Mouse (Mus musculus): ENCODE data around the gene Slc22a17.
A peak's percentile ranks its signal among the peaks of the same experiment; 100 is the strongest.
"Not testable (repeated sequence)": the region's sequence is repeated elsewhere in the genome, so short reads cannot be mapped to it uniquely, and the experiment has no call there.

Gene Slc22a17

GRCm38 (mm10) chr14:54912886-54913285, at the start of gene Slc22a17:
Gene Slc22a17, minus strand, starts transcription at chr14:54913132.
- DNase-seq = peak; percentile 74

DNA sequence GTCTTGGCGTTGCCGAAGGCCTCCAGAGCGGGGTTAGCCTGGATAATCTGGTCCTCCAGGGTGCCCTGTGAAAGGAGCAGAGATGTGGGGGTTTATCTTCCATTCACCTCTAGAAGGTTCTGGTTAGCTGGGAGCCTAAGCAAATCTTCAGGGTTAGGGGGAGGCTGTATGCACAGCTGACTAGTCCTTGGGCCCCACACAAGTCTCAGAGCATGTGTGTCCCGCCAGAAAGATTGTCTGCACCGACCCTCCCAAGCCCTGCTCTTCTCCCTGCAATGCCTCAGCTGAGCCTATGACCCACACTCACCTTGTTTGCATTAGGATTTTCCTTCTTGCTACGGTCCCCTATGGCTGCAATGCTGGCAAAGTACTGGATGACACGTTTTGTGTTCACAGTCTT, 49.8 kb upstream of the Slc22a17 start:
- no peak for DNase-seq

- no peak for DNase-seq
Observed at GRCm38 (mm10) chr14:54961487-54961886, 48.6 kb upstream of the Slc22a17 start.

DNA sequence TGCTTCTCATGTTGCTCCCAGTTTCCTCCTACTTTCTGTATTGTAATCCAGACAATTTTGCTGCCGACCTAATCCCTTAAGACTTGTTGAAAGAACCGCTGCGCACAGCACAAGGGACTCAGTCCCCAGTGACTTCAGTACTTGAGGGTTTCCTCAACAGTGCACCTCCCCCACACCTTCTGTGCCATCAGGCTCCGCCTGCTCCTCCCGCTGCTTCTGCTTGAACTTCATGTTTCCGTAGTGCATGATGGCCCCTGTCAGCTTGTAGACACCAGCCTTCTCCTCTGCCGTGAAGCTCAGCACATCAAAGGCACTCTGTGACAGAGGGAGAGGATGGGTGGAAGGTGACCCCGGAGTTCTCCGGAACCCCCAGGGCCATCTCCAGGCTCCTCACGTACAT, 47.8 kb upstream of the Slc22a17 start:
- DNase-seq = no peak

DNA sequence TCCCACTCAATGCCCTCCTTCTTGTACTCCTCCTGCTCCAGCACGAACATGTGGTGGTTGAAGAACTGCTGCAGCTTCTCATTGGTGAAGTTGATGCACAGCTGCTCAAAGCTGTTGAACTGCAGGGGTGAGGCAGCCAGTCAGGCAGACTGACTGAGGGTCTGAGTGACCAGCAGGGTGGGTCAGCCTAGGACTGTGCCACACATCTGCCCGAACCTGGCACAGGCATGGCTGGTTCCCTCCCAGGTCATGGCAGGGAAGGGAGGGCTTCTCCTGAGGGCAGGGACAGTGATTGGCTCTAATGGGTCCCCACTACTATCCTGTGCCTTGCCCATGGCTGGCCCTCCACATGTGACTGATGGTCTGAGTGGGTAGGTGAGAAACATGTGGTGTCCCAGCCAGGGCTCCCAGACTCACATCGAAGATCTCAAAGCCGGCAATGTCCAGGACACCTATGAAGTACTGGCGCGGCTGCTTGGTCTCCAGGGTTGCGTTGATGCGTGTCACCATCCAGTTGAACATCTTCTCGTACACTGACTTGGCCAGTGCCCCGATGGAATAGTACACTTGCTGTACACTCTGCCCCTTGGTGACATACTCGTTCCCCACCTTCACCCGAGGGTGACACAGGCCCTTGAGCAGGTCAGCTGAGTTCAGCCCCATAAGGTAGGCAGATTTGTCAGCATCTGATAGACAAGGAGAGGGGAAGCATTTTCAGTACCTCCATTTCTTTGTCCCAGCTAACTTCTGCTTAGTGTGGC, 47.1 kb upstream of the Slc22a17 start:
- DNase-seq = not testable (repeated sequence)

- DNase-seq = no peak
Observed at GRCm38 (mm10) chr14:54959197-54959596, 46.3 kb upstream of the Slc22a17 start.

DNA sequence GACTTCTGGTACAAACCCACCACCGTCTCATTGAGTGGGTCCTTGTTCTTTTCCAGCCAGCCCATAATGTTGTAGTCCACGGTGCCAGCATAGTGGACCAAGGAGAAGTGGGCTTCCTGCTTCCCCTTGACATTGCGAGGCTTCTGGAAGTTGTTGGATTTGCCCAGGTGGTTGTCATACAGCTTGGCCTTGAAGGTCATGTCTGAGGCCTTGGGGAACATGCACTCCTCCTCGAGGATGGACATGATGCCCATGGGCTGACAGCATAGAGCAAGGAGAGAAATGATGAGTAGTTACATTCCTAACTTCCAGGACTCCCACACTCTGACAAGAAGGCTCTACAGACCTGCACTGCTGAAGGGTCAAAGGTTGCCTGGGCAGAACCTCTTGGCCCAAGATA, 45.6 kb upstream of the Slc22a17 start:
- DNase-seq = no peak

- DNase-seq = no peak
Observed at GRCm38 (mm10) chr14:54956533-54956932, 43.6 kb upstream of the Slc22a17 start.

GRCm38 (mm10) chr14:54955481-54955880, 42.5 kb upstream of the Slc22a17 start:
- no peak for DNase-seq

DNA sequence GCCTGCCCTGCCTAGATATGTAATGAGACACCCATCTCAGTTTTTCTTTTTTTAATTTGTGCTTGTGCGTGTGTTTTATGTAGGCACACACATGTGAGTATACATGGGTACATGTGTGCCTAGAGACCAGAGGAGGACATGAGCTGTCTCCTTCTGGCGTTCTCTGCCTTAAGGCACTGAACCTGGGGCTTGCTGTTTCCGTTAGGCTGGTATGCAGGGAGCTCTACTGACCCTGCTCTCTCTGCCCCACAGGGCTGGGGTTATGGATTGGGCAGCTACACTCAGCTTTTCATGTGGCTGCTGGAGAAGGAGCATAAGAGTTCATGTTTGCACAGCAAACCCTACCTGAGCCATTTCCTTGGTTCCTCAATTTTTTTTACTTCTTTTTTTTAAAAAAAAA, 41.5 kb upstream of the Slc22a17 start:
- no peak for DNase-seq

DNA sequence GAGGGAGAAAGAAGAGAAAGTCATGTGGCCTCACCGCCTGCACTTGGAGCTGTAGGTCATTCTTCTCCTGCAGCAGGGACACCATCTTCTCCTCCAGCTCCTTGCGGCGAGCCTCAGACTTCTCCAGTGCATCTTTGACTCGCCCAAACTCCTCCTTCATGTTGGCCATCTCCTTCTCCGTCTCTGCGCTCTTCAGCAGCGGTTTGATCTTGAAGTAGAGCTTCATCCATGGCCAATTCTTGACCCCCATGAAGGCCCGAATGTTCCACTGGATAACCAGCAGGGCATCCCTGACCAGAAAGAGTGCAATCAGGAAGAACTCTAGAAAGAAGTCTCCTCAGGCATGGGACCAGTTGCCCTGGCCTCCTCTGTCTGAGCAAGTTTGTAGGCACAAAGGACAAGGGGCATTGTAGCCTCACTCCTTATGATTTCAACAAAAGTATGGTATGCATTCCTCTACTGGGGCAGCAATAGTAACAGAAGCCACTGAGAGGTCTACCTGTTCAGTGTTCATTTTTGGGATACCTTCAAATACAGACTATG, 40.8 kb upstream of the Slc22a17 start:
- no peak for DNase-seq

DNA sequence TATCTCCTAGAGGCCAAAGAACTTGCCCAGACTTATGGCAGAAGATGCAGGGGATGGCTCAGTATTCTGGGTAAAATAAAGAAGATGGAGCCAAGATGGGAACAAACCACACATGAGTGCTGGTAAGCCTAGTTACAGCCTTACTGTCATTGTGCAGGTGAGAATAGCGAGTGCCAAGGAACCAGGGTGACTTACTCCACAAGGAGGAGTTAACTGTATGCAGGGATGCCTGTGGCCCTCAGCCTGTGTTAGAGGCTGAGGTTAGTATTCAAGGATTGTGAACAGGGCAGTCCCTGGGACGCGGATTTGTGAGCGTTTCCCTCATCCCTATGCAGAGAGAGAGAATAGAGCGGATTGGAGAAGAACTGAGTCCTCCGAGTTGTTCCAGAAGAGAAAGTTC, 38.7 kb upstream of the Slc22a17 start:
- DNase-seq = no peak

DNA sequence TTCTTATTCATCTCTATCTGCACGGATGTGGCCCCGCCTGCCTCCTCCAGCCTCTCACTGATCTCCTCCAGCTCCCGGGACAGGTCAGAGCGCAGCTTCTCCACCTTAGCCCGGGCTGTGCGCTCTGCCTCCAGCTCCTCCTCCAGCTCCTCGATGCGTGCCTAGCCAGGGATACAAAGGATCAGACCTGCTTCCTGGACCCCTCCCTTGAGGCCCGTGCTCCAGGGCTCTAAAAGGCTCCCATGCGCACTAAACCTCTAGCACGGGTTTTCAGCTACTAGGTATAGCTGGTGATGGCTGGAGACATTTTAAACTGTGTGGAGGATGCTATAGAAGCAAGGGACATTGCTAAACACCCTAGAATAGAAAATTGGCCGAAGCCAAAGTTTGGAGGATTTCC, 37.6 kb upstream of the Slc22a17 start:
- DNase-seq = no peak

- no peak for DNase-seq
Observed at GRCm38 (mm10) chr14:54948781-54949180, 35.8 kb upstream of the Slc22a17 start.

DNA sequence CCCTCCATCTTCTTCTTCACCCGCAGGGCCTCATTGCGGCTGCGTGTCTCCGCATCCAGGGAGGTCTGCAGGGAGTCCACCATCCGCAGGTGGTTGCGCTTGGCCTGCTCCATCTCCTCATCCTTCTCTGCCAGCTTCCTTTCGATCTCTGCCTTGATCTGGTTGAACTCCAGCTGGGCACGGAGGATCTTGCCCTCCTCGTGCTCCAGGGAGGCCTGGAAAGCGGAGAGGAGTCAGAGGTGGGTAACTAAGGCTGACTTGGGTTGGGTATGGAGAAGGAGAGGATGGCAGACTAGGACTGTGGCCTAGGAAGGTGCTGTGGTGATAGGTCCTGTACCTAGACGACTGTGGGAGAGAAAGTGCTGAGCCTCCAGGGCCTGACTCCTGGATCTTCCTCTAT, 34.1 kb upstream of the Slc22a17 start:
- not testable (repeated sequence) for DNase-seq

DNA sequence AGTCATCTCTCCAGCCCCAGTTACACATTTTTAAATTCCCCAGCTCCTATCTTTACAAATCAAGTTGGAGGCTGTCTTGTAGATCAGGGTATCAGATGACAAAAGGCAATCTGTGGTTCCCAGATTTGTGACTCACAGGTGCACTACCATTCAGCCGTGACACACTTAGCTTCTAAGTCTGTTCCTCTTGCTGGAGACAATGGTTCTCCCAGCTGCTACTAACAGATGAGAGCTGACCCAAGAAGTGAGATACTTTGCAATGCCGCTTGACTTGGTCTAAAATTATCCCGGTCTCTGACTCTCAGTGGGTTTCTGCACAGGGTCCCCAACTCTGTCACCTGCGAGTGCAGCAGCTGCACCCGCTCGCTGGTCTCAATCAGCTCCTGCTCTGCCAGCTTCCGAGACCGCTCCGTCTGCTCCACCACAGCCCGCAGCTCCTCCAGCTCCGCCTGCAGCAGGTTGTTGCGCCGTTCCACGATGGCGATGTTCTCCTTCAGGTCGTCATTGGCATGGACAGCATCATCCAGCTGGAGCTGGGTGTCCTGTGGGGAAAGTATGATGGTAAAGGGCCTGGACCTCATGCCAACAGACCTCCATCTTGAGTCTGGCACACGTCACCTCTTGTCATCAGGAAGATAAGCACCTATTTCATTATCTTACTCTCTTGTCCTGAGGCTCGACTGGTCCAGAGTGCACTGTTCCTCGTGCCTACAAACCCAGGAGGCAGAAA, 33.2 kb upstream of the Slc22a17 start:
- no peak for DNase-seq

DNA sequence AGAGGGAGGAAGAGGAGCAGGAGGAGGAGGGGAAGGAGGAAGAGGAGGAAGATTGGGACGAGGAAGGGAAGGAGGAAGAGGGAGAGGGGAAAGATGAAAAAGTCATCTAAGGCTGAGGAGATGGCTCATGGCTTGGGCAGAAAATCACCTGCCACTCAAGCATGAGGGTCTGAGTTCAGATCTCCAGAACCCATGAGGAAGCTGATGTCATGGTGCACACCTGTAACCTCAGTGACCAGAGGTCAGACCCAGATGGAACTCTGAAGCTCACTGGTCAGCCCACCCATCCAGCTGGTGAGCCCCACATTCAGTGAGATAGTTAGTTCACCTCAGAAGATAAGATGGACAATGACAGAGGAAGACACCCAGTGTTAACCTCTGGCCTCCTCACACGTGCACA, 32.0 kb upstream of the Slc22a17 start:
- DNase-seq = no peak

DNA sequence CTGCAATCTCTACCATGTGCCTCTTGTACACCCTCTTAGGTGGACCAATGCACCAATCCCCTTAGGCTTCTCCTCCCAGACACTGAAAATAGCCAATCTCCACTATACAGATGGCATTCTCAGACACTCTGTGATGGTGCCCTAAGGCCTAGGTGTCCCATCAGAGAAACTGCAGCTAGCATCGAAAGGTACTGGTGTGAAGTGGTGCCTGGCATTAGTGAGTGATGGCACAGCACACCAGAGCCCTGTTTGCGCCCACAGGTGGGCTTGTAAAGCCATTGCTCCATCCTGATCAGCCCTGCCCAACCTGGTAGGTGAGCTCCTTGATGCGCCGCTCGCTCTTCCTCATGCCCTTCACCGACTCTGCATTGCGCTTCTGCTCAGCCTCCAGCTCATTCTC, 31.0 kb upstream of the Slc22a17 start:
- DNase-seq = no peak

DNA sequence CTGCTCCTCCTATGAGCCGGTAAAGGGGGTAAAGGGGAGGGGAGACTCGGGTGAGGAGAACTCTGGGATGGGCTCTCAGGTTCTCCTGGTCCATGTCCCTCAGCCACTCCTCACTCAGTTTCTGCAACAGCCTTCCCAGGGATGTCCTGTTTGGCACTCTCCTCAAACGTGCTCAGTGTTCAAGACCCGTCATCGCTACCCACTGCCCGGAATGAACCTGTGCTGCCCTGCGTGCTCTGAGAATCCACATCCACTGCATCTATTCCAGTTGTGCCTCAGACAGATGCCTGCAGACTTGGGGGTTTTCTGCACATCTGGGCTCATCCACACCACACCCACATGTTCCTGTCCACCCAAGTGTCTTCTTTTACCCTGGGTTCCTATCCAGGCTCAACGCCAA, 29.5 kb upstream of the Slc22a17 start:
- DNase-seq = no peak

GRCm38 (mm10) chr14:54941024-54941978, 28.4 kb upstream of the Slc22a17 start:
- DNase-seq = no peak

GRCm38 (mm10) chr14:54940176-54940530, 27.2 kb upstream of the Slc22a17 start:
- DNase-seq = no peak

DNA sequence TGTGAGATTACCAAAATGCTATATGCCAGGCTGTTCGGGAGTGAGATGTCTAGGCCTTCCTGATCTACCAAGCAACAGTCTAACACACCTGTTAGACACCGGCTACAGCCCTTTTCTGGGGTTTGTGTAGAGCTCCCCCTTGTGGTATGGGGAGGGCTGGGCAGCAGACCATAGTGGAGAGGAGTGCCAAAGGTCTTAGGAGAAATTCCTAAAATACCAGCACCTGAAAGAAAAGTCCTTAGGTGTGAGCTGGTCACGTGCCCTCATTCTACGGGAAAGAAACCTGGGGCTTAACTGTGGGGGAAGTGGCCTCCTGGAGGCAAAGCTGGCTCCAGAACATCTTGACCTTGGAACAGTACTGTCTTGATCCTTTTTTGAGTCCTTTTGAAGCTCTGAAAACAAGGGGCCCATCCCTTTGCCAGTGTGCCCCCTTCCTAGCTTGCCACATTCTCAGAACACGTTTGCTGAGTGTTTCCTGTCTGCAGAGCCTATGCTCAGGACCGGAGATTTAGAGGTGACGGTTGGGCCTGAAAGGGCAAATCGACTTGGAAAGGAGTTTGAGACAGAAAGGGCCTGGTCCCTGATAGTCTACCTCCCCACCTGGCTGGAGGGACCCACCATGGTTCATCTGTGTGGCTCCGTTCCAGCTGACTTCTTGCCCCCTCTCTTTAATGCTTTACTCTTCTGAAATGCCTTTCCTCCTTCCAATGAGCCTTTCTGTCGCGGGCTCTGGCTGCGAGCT, 26.7 kb upstream of the Slc22a17 start:
- peak; percentile 58 for DNase-seq
